Mouse (Mus musculus): ENCODE measurements around the gene Dph1.

DNA sequence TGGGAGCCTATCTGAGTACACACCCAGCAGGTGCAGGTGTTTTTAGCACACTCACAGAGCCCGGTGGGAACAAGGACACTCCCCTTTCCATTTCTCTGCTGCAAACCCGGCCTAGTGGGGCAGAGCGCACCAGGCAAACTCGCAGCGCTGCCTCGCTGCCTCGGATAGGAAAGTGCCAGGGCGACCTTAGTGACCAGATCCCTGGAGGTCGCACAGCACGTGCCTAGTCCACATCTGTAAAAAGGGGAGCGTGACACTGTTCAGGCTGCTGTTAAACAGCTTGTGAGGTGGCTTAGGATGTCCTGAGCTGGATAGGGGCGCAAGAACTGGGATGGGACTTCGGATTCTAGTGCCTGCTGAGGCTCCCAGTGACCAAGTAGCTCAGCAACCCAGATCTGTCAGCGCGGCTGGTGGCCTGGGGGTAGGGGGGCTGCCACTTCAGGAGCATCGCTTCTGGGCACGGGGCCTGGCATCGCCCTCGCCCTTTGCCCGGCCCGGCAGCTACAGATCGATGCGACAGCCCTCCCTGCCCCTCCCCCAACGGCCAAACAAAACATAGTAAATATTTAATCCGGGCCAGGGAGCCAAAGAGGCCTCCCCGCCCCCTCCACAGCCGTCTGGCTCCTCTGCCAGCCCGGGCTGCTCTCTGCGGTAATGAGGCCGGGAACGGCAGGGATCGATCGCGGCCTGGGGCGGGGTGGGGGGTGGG, 22.5 kb upstream of the Dph1 start:
- TF ChIP-seq CTCF (IDR thresholded peaks at IDR 0.05; ENCODE audit: low read depth, low read length) (no peak), POLR2A (IDR thresholded peaks at IDR 0.05; ENCODE audit: extremely low read depth, insufficient read depth, low read length) (no peak)

Measured in liver, adult 2 months (tissue).